Mouse (Mus musculus): ENCODE results near the gene Gldn. TPM values are rescaled to one million over a fixed set of nuclear protein-coding genes. Genes with fewer than 3 reads are reported as not detected.

Gldn gene
- polyA plus RNA-seq (2014; fragmentation: Nextera tagmentation; extraction: Ambion mirVana) = not detected in 2 replicates

DNA sequence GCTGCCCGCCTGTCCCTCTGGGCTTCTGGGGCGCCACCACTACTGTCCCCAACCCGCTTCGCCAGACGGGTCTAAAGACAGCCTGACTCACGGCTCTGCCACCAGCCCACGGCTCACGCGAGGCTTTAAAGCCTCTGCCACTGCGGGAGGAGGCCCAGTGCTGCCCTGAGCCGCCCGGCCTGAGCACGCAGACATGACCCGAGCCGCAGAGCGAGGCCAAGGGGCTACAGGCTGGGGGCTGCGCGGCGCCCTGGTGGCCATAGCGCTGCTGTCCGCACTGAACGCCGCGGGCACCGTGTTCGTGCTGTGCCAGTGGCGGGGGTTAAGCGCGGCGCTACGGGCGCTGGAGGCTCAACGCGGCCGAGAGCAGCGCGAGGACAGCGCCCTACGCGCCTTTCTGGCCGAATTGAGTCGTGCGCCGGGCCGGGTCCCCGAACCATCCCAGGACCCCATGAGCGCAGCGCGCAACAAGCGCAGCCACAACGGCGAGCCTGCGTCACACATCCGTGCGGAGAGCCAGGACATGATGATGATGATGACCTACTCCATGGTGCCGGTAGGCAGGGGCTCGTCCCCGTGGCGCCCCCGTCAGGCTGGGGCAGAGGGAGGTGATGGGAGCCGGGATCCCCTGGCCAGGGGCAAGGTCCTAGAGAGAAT lies at the start of gene Gldn:
TSS of gene Gldn (plus strand) at position 156 of the 657 bp plus-strand sequence.
- ATAC-seq (ENCODE audit: insufficient number of reproducible peaks, insufficient read depth, low FRiP score, low read depth) = no peak

GRCm38 (mm10) chr9:54244869-54245665 lies 41.2 kb upstream of the Gldn start:
- Histone ChIP-seq H3K4me3 (ENCODE audit: control insufficient read depth in 1 of 2, insufficient read depth in 1 of 2, low read depth in 1 of 2, low read length in 2 of 2) (no peak overlapping the region), H3K4me2 (ENCODE audit: low read length) (no peak overlapping the region), H3K27ac (replicated peaks in 1 of 2; ENCODE audit: control insufficient read depth in 1 of 2, insufficient read depth in 1 of 2, low read depth in 2 of 2, low read length in 2 of 2) (no peak overlapping the region), H3K9me3 (ENCODE audit: control insufficient read depth, low read length) (no peaks in the 10 kb centered on the region), H3K9ac (ENCODE audit: low read length) (no peak overlapping the region), H3K27me3 (ENCODE audit: control insufficient read depth, insufficient read depth, low read length) (no peaks in the 10 kb centered on the region), H3K4me1 (ENCODE audit: control insufficient read depth in 2 of 2, insufficient read depth in 2 of 2, low read length in 2 of 2) (no peaks in the 10 kb centered on the region), H3K36me3 (ENCODE audit: control insufficient read depth, insufficient read depth, low read length) (no peaks in the 10 kb centered on the region)
- ATAC-seq (ENCODE audit: insufficient number of reproducible peaks, insufficient read depth, low FRiP score, low read depth) = no peak
- WGBS = 56% methylated on average over 3 of the region's 3 CpGs

More for the DNA sequence above, at the start of gene Gldn:
- peak within 1 kb of the TSS; percentile 14 to 24; a peak in 3 of 4 replicates for H3K4me3 ChIP-seq (ENCODE audit: control insufficient read depth in 1 of 2, insufficient read depth in 1 of 2, low read depth in 1 of 2, low read length in 2 of 2)
- H3K4me2 ChIP-seq (ENCODE audit: low read length) = peak within 1 kb of the TSS; percentile 57
- no peaks in the 10 kb centered on the region for H3K9me3 ChIP-seq (ENCODE audit: control insufficient read depth, low read length)
- no peaks in the 10 kb centered on the region for H3K36me3 ChIP-seq (ENCODE audit: control insufficient read depth, insufficient read depth, low read length)
- no peak within 1 kb of the TSS for H3K27ac ChIP-seq (replicated peaks in 1 of 2; ENCODE audit: control insufficient read depth in 1 of 2, insufficient read depth in 1 of 2, low read depth in 2 of 2, low read length in 2 of 2)
- peaks cover 32% of the 10 kb centered on the region for H3K27me3 ChIP-seq (ENCODE audit: control insufficient read depth, insufficient read depth, low read length)
- WGBS = 3% methylated on average over 61 of the region's 61 CpGs
- no peak within 1 kb of the TSS for H3K9ac ChIP-seq (ENCODE audit: low read length)
- no peaks in the 10 kb centered on the region for H3K4me1 ChIP-seq (ENCODE audit: control insufficient read depth in 2 of 2, insufficient read depth in 2 of 2, low read length in 2 of 2)

DNA sequence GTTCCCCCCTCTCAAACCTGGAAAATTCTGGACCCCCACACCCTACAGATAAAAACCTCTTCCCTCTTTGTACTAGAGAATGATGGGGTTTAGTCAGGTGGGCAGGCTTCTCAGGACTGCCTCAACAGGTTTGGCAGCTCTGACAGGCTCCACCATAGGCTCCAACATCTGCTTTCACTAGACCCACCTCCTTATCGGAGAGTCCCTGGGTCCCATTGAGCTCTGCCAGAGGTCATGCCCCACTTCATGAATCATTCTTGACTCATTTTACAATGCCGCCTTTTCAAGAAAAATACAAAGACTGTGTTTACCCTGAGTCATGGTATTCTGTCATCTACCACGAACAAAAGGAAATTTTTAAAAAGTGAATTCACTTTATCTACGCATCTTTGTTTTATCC lies 21.5 kb upstream of the Gldn start:
- no peak overlapping the region for H3K9ac ChIP-seq (ENCODE audit: low read length)
- H3K9me3 ChIP-seq (ENCODE audit: control insufficient read depth, low read length) = no peaks in the 10 kb centered on the region
- H3K27me3 ChIP-seq (ENCODE audit: control insufficient read depth, insufficient read depth, low read length) = no peaks in the 10 kb centered on the region
- no peak overlapping the region for H3K4me3 ChIP-seq (ENCODE audit: control insufficient read depth in 1 of 2, insufficient read depth in 1 of 2, low read depth in 1 of 2, low read length in 2 of 2)
- ATAC-seq (ENCODE audit: insufficient number of reproducible peaks, insufficient read depth, low FRiP score, low read depth) = no peak
- H3K27ac ChIP-seq (replicated peaks in 1 of 2; ENCODE audit: control insufficient read depth in 1 of 2, insufficient read depth in 1 of 2, low read depth in 2 of 2, low read length in 2 of 2) = no peak overlapping the region
- WGBS = 86% methylated on average over 4 of the region's 4 CpGs
- no peak overlapping the region for H3K4me2 ChIP-seq (ENCODE audit: low read length)
- no peaks in the 10 kb centered on the region for H3K4me1 ChIP-seq (ENCODE audit: control insufficient read depth in 2 of 2, insufficient read depth in 2 of 2, low read length in 2 of 2)
- H3K36me3 ChIP-seq (ENCODE audit: control insufficient read depth, insufficient read depth, low read length) = no peaks in the 10 kb centered on the region

DNA sequence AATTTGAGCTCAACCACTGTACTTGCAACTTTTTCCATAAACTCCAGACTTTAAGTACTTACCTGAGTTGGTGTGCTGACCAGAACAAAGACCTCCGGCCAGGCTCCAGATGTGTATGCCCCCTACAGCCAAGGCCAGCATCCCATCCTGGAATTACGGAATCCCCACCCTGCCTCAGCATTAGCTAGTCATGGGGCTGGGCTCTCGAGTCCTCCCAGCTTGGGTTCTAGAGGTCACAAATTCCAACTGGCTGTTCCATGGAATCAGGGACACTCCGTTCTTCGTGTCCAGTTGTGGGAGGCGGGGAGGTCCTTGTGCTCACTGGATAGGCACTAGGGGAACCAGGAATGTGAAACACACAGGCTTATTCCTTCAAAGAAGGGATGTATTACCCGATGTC lies 18.3 kb upstream of the Gldn start, which contains the start of gene Cyp19a1:
TSS of gene Cyp19a1 (minus strand) at position 101 of the 400 bp plus-strand sequence.
- no peak within 1 kb of the TSS for H3K4me2 ChIP-seq (ENCODE audit: low read length)
- no peak within 1 kb of the TSS for H3K27ac ChIP-seq (replicated peaks in 1 of 2; ENCODE audit: control insufficient read depth in 1 of 2, insufficient read depth in 1 of 2, low read depth in 2 of 2, low read length in 2 of 2)
- no peak within 1 kb of the TSS for H3K9ac ChIP-seq (ENCODE audit: low read length)
- WGBS = 81% methylated on average over 7 of the region's 7 CpGs
- H3K4me3 ChIP-seq (ENCODE audit: control insufficient read depth in 1 of 2, insufficient read depth in 1 of 2, low read depth in 1 of 2, low read length in 2 of 2) = no peak within 1 kb of the TSS
- ATAC-seq (ENCODE audit: insufficient number of reproducible peaks, insufficient read depth, low FRiP score, low read depth) = no peak
- H3K9me3 ChIP-seq (ENCODE audit: control insufficient read depth, low read length) = no peaks in the 10 kb centered on the region
- H3K4me1 ChIP-seq (ENCODE audit: control insufficient read depth in 2 of 2, insufficient read depth in 2 of 2, low read length in 2 of 2) = no peaks in the 10 kb centered on the region
- H3K27me3 ChIP-seq (ENCODE audit: control insufficient read depth, insufficient read depth, low read length) = no peaks in the 10 kb centered on the region
- no peaks in the 10 kb centered on the region for H3K36me3 ChIP-seq (ENCODE audit: control insufficient read depth, insufficient read depth, low read length)

- no peaks in the 10 kb centered on the region for H3K36me3 ChIP-seq (ENCODE audit: control insufficient read depth, insufficient read depth, low read length)
- H3K4me1 ChIP-seq (ENCODE audit: control insufficient read depth in 2 of 2, insufficient read depth in 2 of 2, low read length in 2 of 2) = no peaks in the 10 kb centered on the region
- H3K9ac ChIP-seq (ENCODE audit: low read length) = no peak overlapping the region
- ATAC-seq (ENCODE audit: insufficient number of reproducible peaks, insufficient read depth, low FRiP score, low read depth) = no peak
- no peak overlapping the region for H3K4me3 ChIP-seq (ENCODE audit: control insufficient read depth in 1 of 2, insufficient read depth in 1 of 2, low read depth in 1 of 2, low read length in 2 of 2)
- H3K27me3 ChIP-seq (ENCODE audit: control insufficient read depth, insufficient read depth, low read length) = no peaks in the 10 kb centered on the region
- H3K4me2 ChIP-seq (ENCODE audit: low read length) = no peak overlapping the region
- H3K27ac ChIP-seq (replicated peaks in 1 of 2; ENCODE audit: control insufficient read depth in 1 of 2, insufficient read depth in 1 of 2, low read depth in 2 of 2, low read length in 2 of 2) = no peak overlapping the region
- H3K9me3 ChIP-seq (ENCODE audit: control insufficient read depth, low read length) = no peaks in the 10 kb centered on the region
- 78% methylated on average over 6 of the region's 6 CpGs for WGBS
Observed at GRCm38 (mm10) chr9:54269987-54270386, 16.3 kb upstream of the Gldn start.

- Histone ChIP-seq H3K9me3 (ENCODE audit: control insufficient read depth, low read length) (0 out of 2 replicates have a peak, but pooled peaks cover 3% of the 10 kb centered on the region), H3K9ac (ENCODE audit: low read length) (no peak overlapping the region), H3K4me1 (ENCODE audit: control insufficient read depth in 2 of 2, insufficient read depth in 2 of 2, low read length in 2 of 2) (no peaks in the 10 kb centered on the region), H3K27me3 (ENCODE audit: control insufficient read depth, insufficient read depth, low read length) (no peaks in the 10 kb centered on the region), H3K4me3 (ENCODE audit: control insufficient read depth in 1 of 2, insufficient read depth in 1 of 2, low read depth in 1 of 2, low read length in 2 of 2) (no peak overlapping the region), H3K36me3 (ENCODE audit: control insufficient read depth, insufficient read depth, low read length) (no peaks in the 10 kb centered on the region), H3K4me2 (ENCODE audit: low read length) (no peak overlapping the region), H3K27ac (replicated peaks in 1 of 2; ENCODE audit: control insufficient read depth in 1 of 2, insufficient read depth in 1 of 2, low read depth in 2 of 2, low read length in 2 of 2) (no peak overlapping the region)
- WGBS = 39% methylated on average over 5 of the region's 5 CpGs
- ATAC-seq (ENCODE audit: insufficient number of reproducible peaks, insufficient read depth, low FRiP score, low read depth) = no peak
Observed at GRCm38 (mm10) chr9:54270889-54271288, 15.4 kb upstream of the Gldn start.

DNA sequence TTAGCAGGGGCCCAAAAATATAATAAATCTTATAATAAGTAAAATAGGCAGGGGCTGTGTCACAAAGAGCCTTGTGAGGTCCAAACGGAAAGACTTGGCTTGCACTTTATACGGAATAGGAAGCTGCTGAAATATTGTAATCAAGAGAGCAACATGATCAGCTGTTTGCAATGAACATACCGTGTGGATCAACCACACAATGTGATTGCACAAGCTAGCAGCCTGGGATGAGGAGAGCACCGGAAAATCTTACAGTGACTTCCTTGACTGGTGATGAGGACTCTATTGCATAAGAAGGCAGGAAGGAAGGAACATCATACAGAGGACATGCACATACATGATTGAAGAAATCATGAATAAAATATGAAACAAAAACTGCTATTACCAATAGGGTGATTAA lies 11.0 kb upstream of the Gldn start:
- Histone ChIP-seq H3K4me1 (ENCODE audit: control insufficient read depth in 2 of 2, insufficient read depth in 2 of 2, low read length in 2 of 2) (no peaks in the 10 kb centered on the region), H3K9me3 (ENCODE audit: control insufficient read depth, low read length) (0 out of 2 replicates have a peak, but pooled peaks cover 3% of the 10 kb centered on the region), H3K9ac (ENCODE audit: low read length) (no peak overlapping the region), H3K4me3 (ENCODE audit: control insufficient read depth in 1 of 2, insufficient read depth in 1 of 2, low read depth in 1 of 2, low read length in 2 of 2) (no peak overlapping the region), H3K36me3 (ENCODE audit: control insufficient read depth, insufficient read depth, low read length) (no peaks in the 10 kb centered on the region), H3K27ac (replicated peaks in 1 of 2; ENCODE audit: control insufficient read depth in 1 of 2, insufficient read depth in 1 of 2, low read depth in 2 of 2, low read length in 2 of 2) (no peak overlapping the region), H3K27me3 (ENCODE audit: control insufficient read depth, insufficient read depth, low read length) (no peaks in the 10 kb centered on the region), H3K4me2 (ENCODE audit: low read length) (no peak overlapping the region)
- no peak for ATAC-seq (ENCODE audit: insufficient number of reproducible peaks, insufficient read depth, low FRiP score, low read depth)
- 80% methylated on average over 4 of the region's 4 CpGs for whole genome bisulfite sequencing

Measured in heart, embryonic 14.5 days (tissue).